Mouse (Mus musculus): ENCODE results near the gene Tspoap1.

Tspoap1 gene

GRCm38 (mm10) chr11:87814831-87815230, 54.5 kb downstream of the Tspoap1 start:
- no peak for DNase-seq (ENCODE audit: low read depth, low spot score)

GRCm38 (mm10) chr11:87816707-87817442, 56.5 kb downstream of the Tspoap1 start:
- no peak for DNase-seq (ENCODE audit: low read depth, low spot score)

GRCm38 (mm10) chr11:87817443-87817773, 57.1 kb downstream of the Tspoap1 start:
- DNase-seq (ENCODE audit: low read depth, low spot score) = no peak

- DNase-seq (ENCODE audit: low read depth, low spot score) = no peak
These were observed 61.2 kb downstream of the Tspoap1 start for GRCm38 (mm10) chr11:87821502-87821901.

GRCm38 (mm10) chr11:87828239-87828900, 68.0 kb downstream of the Tspoap1 start, which contains the start of gene Lpo:
Gene Lpo (minus strand): TSS chr11:87828289.
- DNase-seq (ENCODE audit: low read depth, low spot score) = no peak

Measured in skeletal muscle tissue, adult 2 months (tissue).